Comparison of ENCODE assay signal across 8 mouse cellular contexts in the genomic region with DNA sequence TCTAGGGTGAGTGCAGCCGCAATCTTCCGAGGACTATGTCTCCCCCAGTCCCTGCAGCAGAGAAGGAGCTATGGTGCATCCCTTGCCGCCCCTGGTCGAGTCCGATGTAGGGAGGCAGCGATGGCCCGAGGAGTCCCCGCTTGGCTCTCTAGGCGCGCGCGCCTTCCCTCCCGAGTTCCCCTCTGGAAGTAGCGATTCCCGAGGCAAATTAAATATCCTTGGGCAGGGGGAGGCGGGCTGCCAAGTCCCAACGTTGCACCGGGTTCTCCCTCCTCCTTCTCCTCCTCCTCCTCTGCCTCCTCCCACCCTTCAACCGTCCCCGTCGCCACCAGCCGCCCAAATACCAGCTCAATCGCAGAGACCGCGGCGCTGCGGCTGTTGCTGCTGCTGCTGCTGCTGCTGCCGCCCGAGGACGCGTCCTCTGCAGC. TPM values are rescaled to one million over a fixed set of nuclear protein-coding genes. Genes with fewer than 3 reads are reported as not detected.
DNase-seq lines count a peak whose midpoint lies in the region; ATAC-seq and TF ChIP-seq lines count a peak whose summit lies in the region.

No protein-coding gene starts in this region.

- TF ChIP-seq EP300 in heart, adult 2 months (IDR thresholded peaks at IDR 0.05; ENCODE audit: insufficient read depth, low read depth, low read length), result no peak

- H3K36me3 ChIP-seq in heart, adult 2 months (ENCODE audit: control insufficient read depth, insufficient read depth, low read length), result no peaks in the 10 kb centered on the region
- H3K36me3 ChIP-seq in kidney, adult 2 months (ENCODE audit: control insufficient read depth, insufficient read depth, low read length), result no peaks in the 10 kb centered on the region
- H3K36me3 ChIP-seq in limb, embryonic 12.5 days, result peaks cover 25% of the 10 kb centered on the region
- no peaks in the 10 kb centered on the region for H3K36me3 ChIP-seq in midbrain, postnatal 0 days (ENCODE audit: insufficient read depth, low read length)

- peak overlapping the region; percentile 82 for H3K27ac ChIP-seq in heart, adult 2 months
- H3K27ac ChIP-seq in kidney, adult 2 months (ENCODE audit: insufficient read depth, low read depth, low read length), result peak overlapping the region; percentile 78
- H3K27ac ChIP-seq in limb, embryonic 12.5 days, result peak overlapping the region; percentile 97
- H3K27ac ChIP-seq in midbrain, postnatal 0 days (ENCODE audit: low read depth, low read length), result peak overlapping the region; percentile 90

- no peaks in the 10 kb centered on the region; the same call in 1 of the 2 replicates for H3K9me3 ChIP-seq in limb, embryonic 12.5 days
- no peaks in the 10 kb centered on the region for H3K9me3 ChIP-seq in midbrain, postnatal 0 days (ENCODE audit: low read length)

- H3K27me3 ChIP-seq in heart, adult 2 months (ENCODE audit: control insufficient read depth, insufficient read depth, low read length), result 0 out of 2 replicates have a peak, but pooled peaks cover 2% of the 10 kb centered on the region
- no peaks in the 10 kb centered on the region for H3K27me3 ChIP-seq in kidney, adult 2 months (replicated peaks; ENCODE audit: control insufficient read depth, insufficient read depth, low read length)
- H3K27me3 ChIP-seq in limb, embryonic 12.5 days, result 0 out of 2 replicates have a peak, but pooled peaks cover 6% of the 10 kb centered on the region
- H3K27me3 ChIP-seq in midbrain, postnatal 0 days (ENCODE audit: insufficient read depth, low read length), result no peaks in the 10 kb centered on the region

- peaks cover 8% of the 10 kb centered on the region; the same call in 1 of the 2 replicates for H3K79me2 ChIP-seq in heart, adult 2 months (replicated peaks; ENCODE audit: control insufficient read depth, insufficient read depth, low read length)

- intact Hi-C loops in heart, adult 2 months (cut with DNase I), result loop anchor here (5.0 to 10.0 kb wide), 4 partner anchors 193 to 696 kb away; no protein-coding TSS in a partner anchor

- peak; percentile 81 for TF ChIP-seq POLR2A in heart, adult 2 months (IDR thresholded peaks at IDR 0.05; ENCODE audit: insufficient read depth, low read depth, low read length)
- no peak for TF ChIP-seq POLR2A in kidney, adult 2 months (IDR thresholded peaks at IDR 0.05; ENCODE audit: low read depth, low read length)

- WGBS in heart, adult 2 months, result under 1% methylated on average over 31 of the region's 31 CpGs
- WGBS in kidney, adult 2 months, result under 1% methylated on average over 30 of the region's 31 CpGs
- WGBS in limb, embryonic 12.5 days, result 0% methylated on average over 31 of the region's 31 CpGs
- WGBS in midbrain, postnatal 0 days, result under 1% methylated on average over 29 of the region's 31 CpGs

- DNase-seq in retina, embryonic 14.5 days (ENCODE audit: low spot score), result peak; percentile 81
- DNase-seq in retina, postnatal 1 day, result no peak
- DNase-seq in embryo, embryonic 11 days, result peak; percentile 86
- DNase-seq in heart, adult 2 months, result peak; percentile 88
- peak; percentile 85 for DNase-seq in kidney, adult 2 months
- peak; percentile 84 for DNase-seq in midbrain, postnatal 0 days (ENCODE audit: low spot score)
- peak; percentile 83 for DNase-seq in testis, postnatal 10 days (ENCODE audit: low spot score)

- ATAC-seq in limb, embryonic 12.5 days (ENCODE audit: insufficient number of reproducible peaks, insufficient read depth, low FRiP score, low TSS enrichment, low read depth), result peak; percentile 45
- peak; percentile 22 for ATAC-seq in midbrain, postnatal 0 days (ENCODE audit: low FRiP score)

- peak overlapping the region; percentile 69 for H3K9ac ChIP-seq in heart, adult 2 months (ENCODE audit: low read depth, low read length)
- peak overlapping the region; percentile 83 for H3K9ac ChIP-seq in limb, embryonic 12.5 days (replicated peaks)
- H3K9ac ChIP-seq in midbrain, postnatal 0 days (replicated peaks; ENCODE audit: low read length, poor library complexity, severe bottlenecking), result peak overlapping the region; percentile 77

- peak overlapping the region; percentile 67 for H3K4me3 ChIP-seq in heart, adult 2 months
- peak overlapping the region; percentile 64 for H3K4me3 ChIP-seq in kidney, adult 2 months (ENCODE audit: insufficient read depth, low read depth, low read length)
- peak overlapping the region; percentile 72 for H3K4me3 ChIP-seq in limb, embryonic 12.5 days (replicated peaks)
- peak overlapping the region; percentile 61 for H3K4me3 ChIP-seq in midbrain, postnatal 0 days (ENCODE audit: low read depth, low read length)

- no peaks in the 10 kb centered on the region; the same call in none of the 2 replicates for H3K4me1 ChIP-seq in heart, adult 2 months (ENCODE audit: control insufficient read depth, insufficient read depth, low read length)
- H3K4me1 ChIP-seq in kidney, adult 2 months (ENCODE audit: control insufficient read depth, insufficient read depth, low read length), result peaks cover 3% of the 10 kb centered on the region; the same call in 1 of the 2 replicates
- H3K4me1 ChIP-seq in limb, embryonic 12.5 days (replicated peaks), result peaks cover 54% of the 10 kb centered on the region
- H3K4me1 ChIP-seq in midbrain, postnatal 0 days (ENCODE audit: insufficient read depth, low read length), result peaks cover 18% of the 10 kb centered on the region; the same call in 1 of the 2 replicates

- TF ChIP-seq CTCF in heart, adult 2 months (IDR thresholded peaks at IDR 0.05), result no peak
- TF ChIP-seq CTCF in kidney, adult 2 months (conservative IDR thresholded peaks at IDR 0.05; ENCODE audit: insufficient read depth, insufficient read length, low read depth, low read length), result no peak
- no peak for TF ChIP-seq CTCF in midbrain, postnatal 0 days (IDR thresholded peaks at IDR 0.05)

- peak overlapping the region; percentile 85 for H3K4me2 ChIP-seq in limb, embryonic 12.5 days
- peak overlapping the region; percentile 73 for H3K4me2 ChIP-seq in midbrain, postnatal 0 days (ENCODE audit: low read depth, low read length, poor library complexity, severe bottlenecking)

RNA-seq across cellular contexts. Expression of gene Irs1, which starts 0.5 kb away (rescaled TPM):
- total RNA-seq in heart, adult 2 months (2021), result 10 to 100 TPM; 39.9 to 50.0 TPM
- polyA plus RNA-seq in heart, adult 2 months (2012; rRNA removed), result 10.5 and 15.4 TPM in 2 replicates
- 7.1 and 7.4 TPM in 2 replicates for polyA plus RNA-seq in kidney, adult 2 months (2012; rRNA removed)
- polyA plus RNA-seq in limb, embryonic 12.5 days (2016; fragmentation: Nextera tagmentation; extraction: Ambion mirVana), result 12.0 and 13.8 TPM in 2 replicates
- total RNA-seq in midbrain, postnatal 0 days (2014; rRNA removed), result 56.9 and 61.2 TPM in 2 replicates
- polyA plus RNA-seq in midbrain, postnatal 0 days (2015; fragmentation: Nextera tagmentation; extraction: Ambion mirVana), result 4.7 and 5.0 TPM in 2 replicates

RNA-seq across cellular contexts. Expression of gene Rhbdd1, which starts 25.5 kb away (rescaled TPM):
- total RNA-seq in heart, adult 2 months (2021), result 10 to 100 TPM; 11.2 to 11.3 TPM
- 10.7 and 14.0 TPM in 2 replicates for polyA plus RNA-seq in heart, adult 2 months (2012; rRNA removed)
- polyA plus RNA-seq in kidney, adult 2 months (2012; rRNA removed), result 12.8 and 13.0 TPM in 2 replicates
- polyA plus RNA-seq in limb, embryonic 12.5 days (2016; fragmentation: Nextera tagmentation; extraction: Ambion mirVana), result 7.7 and 8.4 TPM in 2 replicates
- total RNA-seq in midbrain, postnatal 0 days (2014; rRNA removed), result 3.6 and 6.9 TPM in 2 replicates
- 2.3 and 2.8 TPM in 2 replicates for polyA plus RNA-seq in midbrain, postnatal 0 days (2015; fragmentation: Nextera tagmentation; extraction: Ambion mirVana)

RNA-seq across cellular contexts. Expression of gene Gm9747, which starts 57.8 kb away (rescaled TPM):
- not detected for total RNA-seq in heart, adult 2 months (2021)
- polyA plus RNA-seq in heart, adult 2 months (2012; rRNA removed), result 0.04 TPM in 1 of 2 replicates, not detected in the other
- polyA plus RNA-seq in kidney, adult 2 months (2012; rRNA removed), result 0.03 TPM in 1 of 2 replicates, not detected in the other
- 29.1 and 30.9 TPM in 2 replicates for polyA plus RNA-seq in limb, embryonic 12.5 days (2016; fragmentation: Nextera tagmentation; extraction: Ambion mirVana)
- not detected in 2 replicates for total RNA-seq in midbrain, postnatal 0 days (2014; rRNA removed)
- polyA plus RNA-seq in midbrain, postnatal 0 days (2015; fragmentation: Nextera tagmentation; extraction: Ambion mirVana), result 16.3 and 16.8 TPM in 2 replicates

Comparison
In these comparisons a context has a peak if more than half of its experiments do, and no peak if none do; other contexts are left out.
1. RNA of gene Gm9747, which starts 57.8 kb away (polyA plus RNA-seq): 29.1 to 30.9 TPM in limb, embryonic 12.5 days and 16.3 to 16.8 TPM in midbrain, postnatal 0 days; 0.04 TPM in heart, adult 2 months and 0.03 TPM in kidney, adult 2 months; every median in the first group is over 10 times any median in the second.
2. Peak in every context shown above with its lines, with median percentiles within 50 percentile points of each other: H3K27ac ChIP-seq, H3K4me3 ChIP-seq and H3K9ac ChIP-seq.